Mouse (Mus musculus) urinary bladder, postnatal 36 days (tissue): Measurements from ENCODE around the gene Prune1.

ENCODE experiments used
- DNase-seq, 2 experiments: peaks; one replicate each; pipeline ENCODE4 v3.0.0; 2022; ENCODE audit warnings: low spot score in 2 of 2, mixed read lengths in 1 of 2

The Prune1 gene

GRCm38 (mm10) chr3:95239022-95239421 is 42.9 kb downstream of the Prune1 start:
- no peak for DNase-seq

- DNase-seq: no peak
Observed at GRCm38 (mm10) chr3:95237541-95238099, 44.3 kb downstream of the Prune1 start.

- no peak for DNase-seq
Observed at GRCm38 (mm10) chr3:95235386-95236301, 46.2 kb downstream of the Prune1 start.

GRCm38 (mm10) chr3:95233303-95233980 is 48.4 kb downstream of the Prune1 start:
- no peak for DNase-seq

GRCm38 (mm10) chr3:95232771-95233170 is 49.1 kb downstream of the Prune1 start:
- DNase-seq: peak in 1 of 2 experiments; percentile 45

- no peak for DNase-seq
Observed at GRCm38 (mm10) chr3:95231298-95232221, 50.3 kb downstream of the Prune1 start, which contains the start of gene Mllt11. Gene Mllt11 (minus strand): TSS chr3:95232171.

- DNase-seq: no peak
Observed at GRCm38 (mm10) chr3:95230495-95231297, 51.2 kb downstream of the Prune1 start.

GRCm38 (mm10) chr3:95229781-95230494 is 51.9 kb downstream of the Prune1 start:
- DNase-seq: peak; percentile 41 to 45

GRCm38 (mm10) chr3:95228894-95229780 is 52.7 kb downstream of the Prune1 start:
- peak; percentile 67 to 76 for DNase-seq

GRCm38 (mm10) chr3:95228148-95228893 is 53.6 kb downstream of the Prune1 start, which contains the start of gene Cdc42se1:
Gene Cdc42se1 (plus strand): TSS chr3:95228732.
- DNase-seq: peak; percentile 83 to 88

- no peak for DNase-seq
Observed at GRCm38 (mm10) chr3:95227214-95227613, 54.7 kb downstream of the Prune1 start.

- no peak for DNase-seq
Observed at GRCm38 (mm10) chr3:95224295-95224694, 57.6 kb downstream of the Prune1 start.

GRCm38 (mm10) chr3:95223041-95223440 is 58.8 kb downstream of the Prune1 start:
- no peak for DNase-seq

- DNase-seq: no peak
Observed at GRCm38 (mm10) chr3:95218466-95219137, 63.3 kb downstream of the Prune1 start.

GRCm38 (mm10) chr3:95217255-95218134 is 64.4 kb downstream of the Prune1 start, which contains the start of gene Gabpb2:
Gene Gabpb2 (minus strand): TSS chr3:95217916.
- DNase-seq: peak; percentile 93 to 95

GRCm38 (mm10) chr3:95216655-95217254 is 65.1 kb downstream of the Prune1 start:
- DNase-seq: no peak
